Mouse (Mus musculus): Measurements from ENCODE around the gene Map3k15. TPM values are rescaled to one million over a fixed set of nuclear protein-coding genes. Genes with fewer than 3 reads are reported as not detected.

Gene Map3k15
- polyA plus RNA-seq, 1 experiment from 2014 or later, result 0.32 TPM

DNA sequence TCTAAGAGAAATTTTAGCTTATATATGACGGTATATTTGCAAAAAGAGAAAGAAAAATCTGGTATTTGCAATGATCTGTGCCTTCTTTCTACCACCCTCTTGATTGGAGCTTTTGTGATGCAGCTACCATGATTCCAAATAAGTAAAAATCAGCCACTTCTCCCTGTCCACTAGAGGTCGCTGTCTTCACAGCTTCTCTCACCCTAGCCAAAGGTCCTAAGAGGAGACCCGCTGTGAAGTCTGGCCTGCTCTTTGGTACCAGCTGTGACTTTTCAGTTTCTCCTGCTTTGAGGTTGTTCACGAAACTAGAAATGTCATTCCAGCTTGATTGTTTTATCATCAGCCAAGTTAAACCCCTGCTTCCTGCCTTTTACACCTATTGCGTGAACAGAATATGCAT, 14.5 kb upstream of the Map3k15 start:
- Histone ChIP-seq H3K9ac (no peak overlapping the region), H3K9me3 (no peaks in the 10 kb centered on the region), H3K36me3 (no peaks in the 10 kb centered on the region), H3K4me3 (no peak overlapping the region), H3K4me1 (replicated peaks) (no peaks in the 10 kb centered on the region), H3K27me3 (no peaks in the 10 kb centered on the region), H3K27ac (replicated peaks) (no peak overlapping the region), H3K4me2 (no peak overlapping the region)
- no peak for ATAC-seq (ENCODE audit: low FRiP score, low read depth)
- 33% methylated on average over 5 of the region's 5 CpGs for WGBS

DNA sequence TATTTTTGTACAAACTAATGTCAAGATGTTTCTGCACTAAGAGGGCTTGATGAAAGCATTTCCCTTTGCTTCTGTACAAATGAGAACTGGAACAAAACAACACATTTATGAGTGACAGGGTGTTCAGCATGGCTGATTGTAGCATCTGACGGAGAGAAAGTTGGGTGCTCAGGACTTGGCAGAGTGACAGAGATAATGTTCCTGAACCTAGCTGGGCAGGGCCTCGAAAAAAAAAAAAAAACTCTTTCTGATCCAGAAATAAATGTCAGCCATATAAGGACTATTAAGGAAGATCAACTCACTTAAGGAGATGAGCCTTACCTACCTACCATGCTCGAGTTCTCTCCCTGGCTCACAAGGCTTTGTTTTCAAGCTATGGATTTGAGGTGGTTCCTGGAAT, 12.0 kb upstream of the Map3k15 start:
- Histone ChIP-seq H3K4me1 (replicated peaks) (no peaks in the 10 kb centered on the region), H3K4me3 (no peak overlapping the region), H3K27ac (replicated peaks) (no peak overlapping the region), H3K36me3 (no peaks in the 10 kb centered on the region), H3K9me3 (no peaks in the 10 kb centered on the region), H3K9ac (no peak overlapping the region), H3K4me2 (no peak overlapping the region), H3K27me3 (no peaks in the 10 kb centered on the region)
- WGBS, result 59% methylated on average over 3 of the region's 3 CpGs
- no peak for ATAC-seq (ENCODE audit: low FRiP score, low read depth)

DNA sequence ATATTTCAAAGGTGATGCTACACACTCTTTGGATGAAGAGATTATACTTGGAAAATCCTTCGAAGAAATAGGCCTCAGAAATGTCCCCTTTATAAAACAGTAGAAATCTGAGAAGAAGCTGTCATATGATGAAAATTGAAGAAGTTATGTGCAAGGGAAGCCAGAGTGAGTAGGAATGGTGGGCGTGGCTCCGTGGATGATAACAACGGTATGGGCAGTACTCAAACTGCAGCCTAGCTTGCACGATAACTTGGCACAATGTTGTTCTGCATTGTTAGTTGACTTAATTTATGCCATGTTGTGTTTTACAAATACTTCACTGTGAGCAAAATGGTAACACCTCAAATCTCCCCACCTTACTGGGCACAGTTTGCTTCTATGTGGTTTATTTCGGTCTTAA, 7.6 kb downstream of the Map3k15 start:
- WGBS, result 91% methylated on average over 6 of the region's 6 CpGs
- Histone ChIP-seq H3K9ac (no peak overlapping the region), H3K9me3 (no peaks in the 10 kb centered on the region), H3K4me1 (replicated peaks) (no peaks in the 10 kb centered on the region), H3K4me3 (no peak overlapping the region), H3K4me2 (no peak overlapping the region), H3K27ac (replicated peaks) (no peak overlapping the region), H3K27me3 (no peaks in the 10 kb centered on the region), H3K36me3 (no peaks in the 10 kb centered on the region)
- no peak for ATAC-seq (ENCODE audit: low FRiP score, low read depth)

DNA sequence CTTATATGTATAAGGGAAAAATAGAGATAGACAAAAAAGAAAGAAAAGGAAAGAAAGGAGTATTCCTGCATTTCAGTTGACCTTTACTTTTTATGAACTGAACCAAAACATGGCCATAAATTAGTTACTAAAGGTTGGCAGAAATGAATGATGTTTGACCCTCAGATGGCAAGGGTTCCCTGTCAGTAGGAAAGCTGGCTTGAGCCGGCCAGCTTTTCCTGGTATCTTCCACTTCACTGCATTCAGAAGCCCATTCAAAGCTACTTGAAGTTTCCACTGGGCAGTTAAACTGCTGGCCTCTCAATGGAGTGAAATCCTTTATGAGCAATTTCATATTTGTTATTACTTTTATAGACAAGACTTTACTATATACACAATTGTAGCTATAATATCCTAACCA, 65.1 kb downstream of the Map3k15 start:
- ATAC-seq (ENCODE audit: low FRiP score, low read depth), result no peak
- WGBS, result 78% methylated on average over 1 of the region's 1 CpGs
- Histone ChIP-seq H3K36me3 (no peaks in the 10 kb centered on the region), H3K27ac (replicated peaks) (no peak overlapping the region), H3K4me3 (no peak overlapping the region), H3K4me1 (replicated peaks) (no peaks in the 10 kb centered on the region), H3K4me2 (no peak overlapping the region), H3K27me3 (no peaks in the 10 kb centered on the region), H3K9ac (no peak overlapping the region), H3K9me3 (no peaks in the 10 kb centered on the region)

DNA sequence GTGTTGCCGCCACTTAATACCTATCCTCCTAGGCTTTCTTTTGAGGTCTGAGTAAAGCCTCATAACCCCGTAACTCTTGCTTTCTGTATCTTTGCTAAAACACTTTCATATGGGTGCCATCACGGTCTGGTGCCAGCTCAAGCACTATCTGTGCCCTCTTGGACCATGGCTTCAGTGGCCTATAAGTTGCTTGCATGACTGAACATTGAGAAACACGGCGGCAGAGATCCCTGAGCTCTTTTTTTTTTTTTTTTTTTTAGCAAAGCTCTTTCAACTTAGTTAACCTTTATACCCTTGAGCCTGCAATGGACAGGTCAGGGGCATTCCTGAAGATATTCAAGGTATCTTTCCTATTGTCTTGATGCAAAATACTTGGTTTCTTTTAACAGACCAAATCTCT, 66.4 kb downstream of the Map3k15 start:
- H3K36me3 ChIP-seq, result no peaks in the 10 kb centered on the region
- H3K9me3 ChIP-seq, result no peaks in the 10 kb centered on the region
- H3K4me1 ChIP-seq (replicated peaks), result no peaks in the 10 kb centered on the region
- WGBS, result 80% methylated on average over 5 of the region's 5 CpGs
- H3K27me3 ChIP-seq, result no peaks in the 10 kb centered on the region
- ATAC-seq (ENCODE audit: low FRiP score, low read depth), result no peak
- H3K27ac ChIP-seq (replicated peaks), result no peak overlapping the region
- no peak overlapping the region for H3K9ac ChIP-seq
- H3K4me3 ChIP-seq, result no peak overlapping the region
- no peak overlapping the region for H3K4me2 ChIP-seq

DNA sequence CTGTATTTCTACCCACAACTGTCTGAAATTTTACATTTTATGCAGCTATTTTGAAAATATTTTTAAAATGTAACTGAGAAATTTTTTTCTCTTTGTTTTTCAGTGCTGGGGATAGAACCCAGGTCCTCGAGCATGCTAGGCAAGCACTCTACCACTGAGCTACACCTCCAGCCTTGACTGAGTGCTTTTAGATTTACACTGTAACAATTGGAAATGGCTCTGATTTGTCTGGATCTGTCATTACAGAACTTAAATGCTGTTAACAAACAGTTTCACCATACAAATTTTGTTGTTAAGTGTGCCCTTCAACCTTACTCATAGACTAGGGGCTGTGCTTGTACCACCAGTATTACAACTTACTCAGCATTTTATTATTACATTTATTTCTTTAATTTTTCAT, 103.7 kb downstream of the Map3k15 start:
- no peak for ATAC-seq (ENCODE audit: low FRiP score, low read depth)

DNA sequence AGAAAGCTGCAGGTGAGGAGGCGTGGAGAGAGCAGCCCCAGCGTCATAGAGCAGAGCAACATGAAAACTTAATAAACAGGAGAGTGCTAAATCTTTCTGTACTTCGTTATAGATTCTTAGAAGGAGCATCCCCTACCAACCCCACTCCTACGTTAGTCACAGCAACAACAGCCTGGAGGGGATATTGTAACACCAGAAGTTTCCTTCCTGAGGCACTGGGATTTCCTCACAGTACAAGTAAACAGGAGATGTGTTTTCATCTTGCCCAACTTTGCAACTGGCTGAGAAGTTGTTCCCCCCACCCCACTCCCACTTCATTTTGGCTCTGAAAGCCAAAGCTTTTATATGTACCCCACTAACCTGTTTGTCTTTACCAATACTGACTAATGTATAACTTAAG, 119.6 kb downstream of the Map3k15 start:
- no peaks in the 10 kb centered on the region for H3K4me1 ChIP-seq (replicated peaks)
- 71% methylated on average over 4 of the region's 4 CpGs for WGBS
- no peak overlapping the region for H3K9ac ChIP-seq
- no peaks in the 10 kb centered on the region for H3K9me3 ChIP-seq
- H3K4me2 ChIP-seq, result no peak overlapping the region
- no peak overlapping the region for H3K27ac ChIP-seq (replicated peaks)
- H3K36me3 ChIP-seq, result no peaks in the 10 kb centered on the region
- no peak for ATAC-seq (ENCODE audit: low FRiP score, low read depth)
- no peaks in the 10 kb centered on the region for H3K27me3 ChIP-seq
- no peak overlapping the region for H3K4me3 ChIP-seq

More for the DNA sequence above, 103.7 kb downstream of the Map3k15 start:
- Histone ChIP-seq H3K27me3 (no peaks in the 10 kb centered on the region), H3K36me3 (no peaks in the 10 kb centered on the region), H3K27ac (replicated peaks) (no peak overlapping the region), H3K4me2 (no peak overlapping the region), H3K4me1 (replicated peaks) (no peaks in the 10 kb centered on the region), H3K9me3 (no peaks in the 10 kb centered on the region), H3K9ac (no peak overlapping the region), H3K4me3 (no peak overlapping the region)
- WGBS, result 76% methylated on average over 1 of the region's 1 CpGs

DNA sequence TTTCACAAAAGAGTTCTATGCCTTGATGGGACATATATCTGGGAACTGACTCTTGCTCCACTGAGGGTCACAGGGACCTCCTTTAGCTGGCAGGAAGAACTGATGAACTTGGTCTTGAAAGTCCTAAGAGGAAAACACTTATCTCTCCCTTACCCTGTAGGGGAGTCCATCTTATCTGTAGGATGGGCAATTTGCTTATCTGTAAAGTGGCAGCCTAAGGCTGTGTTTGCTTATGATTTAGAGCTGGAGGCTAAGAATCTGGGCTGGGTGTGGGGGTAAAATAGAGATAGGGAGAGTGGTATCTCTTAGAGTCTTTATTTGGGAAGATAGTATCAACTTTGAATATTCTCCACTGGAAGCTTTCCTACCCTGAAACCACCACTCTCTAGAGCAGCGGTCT, 125.5 kb downstream of the Map3k15 start:
- Histone ChIP-seq H3K36me3 (no peaks in the 10 kb centered on the region), H3K4me2 (no peak overlapping the region), H3K9ac (no peak overlapping the region), H3K4me1 (replicated peaks) (no peaks in the 10 kb centered on the region), H3K9me3 (no peaks in the 10 kb centered on the region), H3K27me3 (no peaks in the 10 kb centered on the region), H3K4me3 (no peak overlapping the region), H3K27ac (replicated peaks) (no peak overlapping the region)
- ATAC-seq (ENCODE audit: low FRiP score, low read depth), result no peak
- 94% methylated on average over 1 of the region's 1 CpGs for WGBS

DNA sequence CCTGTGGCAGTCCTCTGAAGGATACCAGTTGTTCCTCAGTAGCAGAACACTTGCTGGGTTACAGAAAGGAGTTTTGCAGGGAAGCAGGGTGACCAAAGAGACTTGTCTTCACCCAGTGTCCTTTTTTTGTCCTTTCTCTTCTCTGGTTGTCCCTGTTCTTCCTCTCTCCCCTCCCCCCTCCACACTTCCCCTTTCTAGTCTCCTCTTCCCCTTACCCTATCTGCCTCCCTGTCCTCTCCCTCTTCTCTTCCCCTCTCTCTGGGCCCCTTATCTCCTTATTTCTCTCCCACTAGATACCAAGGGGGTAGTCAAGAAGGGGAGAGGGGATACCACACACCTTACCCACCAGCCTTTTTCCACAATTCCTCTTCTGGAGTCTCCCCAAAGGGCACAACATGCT, 127.8 kb downstream of the Map3k15 start:
- H3K4me2 ChIP-seq, result no peak overlapping the region
- H3K4me1 ChIP-seq (replicated peaks), result no peaks in the 10 kb centered on the region
- H3K9me3 ChIP-seq, result no peaks in the 10 kb centered on the region
- no peaks in the 10 kb centered on the region for H3K27me3 ChIP-seq
- ATAC-seq (ENCODE audit: low FRiP score, low read depth), result no peak
- H3K9ac ChIP-seq, result no peak overlapping the region
- H3K36me3 ChIP-seq, result peaks cover 3% of the 10 kb centered on the region; the same call in 1 of the 2 replicates
- no peak overlapping the region for H3K4me3 ChIP-seq
- H3K27ac ChIP-seq (replicated peaks), result no peak overlapping the region

DNA sequence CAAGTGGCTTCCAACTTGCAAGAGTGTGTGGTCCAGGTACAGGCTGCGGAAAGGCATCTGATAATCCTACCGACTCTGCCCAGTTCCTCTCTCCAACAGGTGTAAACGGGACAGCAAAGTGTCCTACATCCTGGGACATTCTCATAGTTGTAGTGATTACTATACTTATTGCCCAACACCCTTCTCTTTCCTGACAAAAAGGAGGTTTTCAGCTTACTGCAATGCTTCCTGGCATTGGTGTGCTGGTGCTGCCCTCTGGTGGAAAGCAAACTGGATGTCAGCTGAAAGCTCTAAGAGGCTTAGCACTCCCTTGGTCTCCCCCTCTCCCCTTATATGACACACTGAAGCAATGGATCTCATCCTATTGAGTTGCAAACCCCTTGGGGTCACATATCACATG, 128.4 kb downstream of the Map3k15 start:
- Histone ChIP-seq H3K9ac (no peak overlapping the region), H3K27ac (replicated peaks) (no peak overlapping the region), H3K4me3 (no peak overlapping the region), H3K27me3 (no peaks in the 10 kb centered on the region), H3K9me3 (no peaks in the 10 kb centered on the region), H3K4me2 (no peak overlapping the region), H3K4me1 (replicated peaks) (no peaks in the 10 kb centered on the region), H3K36me3 (peaks cover 3% of the 10 kb centered on the region; the same call in 1 of the 2 replicates)
- ATAC-seq (ENCODE audit: low FRiP score, low read depth), result 0 out of 2 replicates have a peak, but pooled peaks have one; percentile 56
- 77% methylated on average over 3 of the region's 3 CpGs for WGBS

DNA sequence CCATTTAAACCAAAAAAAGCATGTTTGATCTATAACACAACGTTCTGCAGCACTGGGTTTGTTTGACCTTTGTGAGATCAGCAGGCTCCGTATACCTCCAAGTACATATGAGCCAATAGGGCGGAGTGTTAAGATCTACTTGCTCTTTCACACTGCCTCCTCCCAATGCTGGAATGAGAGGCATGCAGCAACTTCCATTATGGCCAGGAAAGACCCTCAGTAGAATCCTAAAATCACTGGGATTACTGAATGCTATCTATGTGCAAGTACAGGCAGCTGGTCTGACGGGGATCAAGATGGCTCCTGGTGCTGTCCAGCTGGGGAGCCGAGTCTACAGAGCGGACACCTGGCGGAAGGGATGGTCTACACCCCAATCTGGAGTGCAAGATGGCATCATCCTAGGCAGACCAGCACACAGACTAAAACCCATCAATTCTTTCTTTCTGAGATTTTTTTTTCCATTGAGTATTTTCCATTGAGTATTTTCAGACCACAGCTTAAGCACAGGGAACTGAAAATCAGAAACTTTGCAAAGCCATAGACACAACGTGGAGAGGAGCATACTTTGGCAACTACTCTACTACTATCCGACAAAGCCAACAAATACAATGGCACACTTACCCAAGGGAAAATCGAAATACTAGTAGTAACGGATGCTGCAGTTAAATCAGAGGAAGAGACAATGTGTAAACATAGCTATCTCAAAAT, 146.1 kb downstream of the Map3k15 start:
- Histone ChIP-seq H3K36me3 (peaks cover 2% of the 10 kb centered on the region; the same call in 1 of the 2 replicates), H3K4me2 (no peak overlapping the region), H3K27ac (replicated peaks) (no peak overlapping the region), H3K27me3 (no peaks in the 10 kb centered on the region), H3K9ac (no peak overlapping the region), H3K4me1 (replicated peaks) (peaks cover 8% of the 10 kb centered on the region), H3K9me3 (no peaks in the 10 kb centered on the region), H3K4me3 (no peak overlapping the region)
- WGBS, result 88% methylated on average over 11 of the region's 11 CpGs
- ATAC-seq (ENCODE audit: low FRiP score, low read depth), result no peak

DNA sequence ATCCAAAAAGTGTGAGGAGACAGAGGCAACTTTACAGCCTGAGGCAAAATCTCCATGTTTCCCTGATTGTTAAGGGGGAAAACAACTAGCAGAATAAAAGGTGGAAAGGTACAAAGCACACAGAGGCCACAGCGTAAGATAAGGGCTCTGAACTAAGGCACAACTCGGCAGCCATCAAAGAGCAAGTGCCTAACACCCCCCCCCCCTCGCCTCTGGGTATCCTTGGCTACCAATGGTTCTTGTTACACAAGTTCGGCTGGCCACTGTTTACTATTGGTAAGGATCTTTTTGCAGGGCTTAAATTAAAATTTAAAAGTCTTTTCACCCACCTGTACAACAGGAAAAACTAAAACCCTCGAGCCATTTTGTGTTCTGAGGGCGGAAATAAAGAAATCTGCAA, 147.5 kb downstream of the Map3k15 start:
- no peak for ATAC-seq (ENCODE audit: low FRiP score, low read depth)
- Histone ChIP-seq H3K4me2 (peak overlapping the region; percentile 67), H3K9ac (no peak overlapping the region), H3K27me3 (no peaks in the 10 kb centered on the region), H3K9me3 (no peaks in the 10 kb centered on the region), H3K4me1 (replicated peaks) (peaks cover 8% of the 10 kb centered on the region), H3K4me3 (peak overlapping the region; percentile 63; the same call in 1 of the 2 replicates), H3K27ac (replicated peaks) (no peak overlapping the region), H3K36me3 (no peaks in the 10 kb centered on the region)
- 31% methylated on average over 6 of the region's 6 CpGs for WGBS

DNA sequence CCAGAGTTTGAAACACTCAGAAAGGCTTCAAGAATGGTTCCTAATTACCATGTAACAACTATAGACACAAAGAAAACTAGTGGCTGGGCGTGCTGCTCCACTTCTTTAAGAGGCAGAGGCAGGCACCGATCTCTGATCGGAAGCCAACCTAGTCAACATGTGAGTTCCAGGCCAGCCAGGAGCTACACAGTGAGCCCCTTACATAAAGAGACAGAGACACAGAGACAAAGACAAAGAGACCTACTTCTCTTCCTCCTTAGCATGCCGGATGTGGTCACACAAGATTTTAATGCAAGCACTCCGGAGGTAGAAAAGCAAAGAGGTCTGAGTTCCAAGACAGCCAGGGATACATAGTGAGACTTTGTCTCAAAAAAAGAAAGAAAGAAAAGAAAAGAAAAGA, 147.9 kb downstream of the Map3k15 start:
- Histone ChIP-seq H3K9me3 (no peaks in the 10 kb centered on the region), H3K9ac (no peak overlapping the region), H3K4me2 (peak overlapping the region; percentile 67), H3K27me3 (no peaks in the 10 kb centered on the region), H3K27ac (replicated peaks) (no peak overlapping the region), H3K4me1 (replicated peaks) (peaks cover 8% of the 10 kb centered on the region), H3K4me3 (peak overlapping the region; percentile 63; the same call in 1 of the 2 replicates), H3K36me3 (no peaks in the 10 kb centered on the region)
- ATAC-seq (ENCODE audit: low FRiP score, low read depth), result no peak
- 31% methylated on average over 5 of the region's 5 CpGs for WGBS
